Mouse (Mus musculus) CH12.LX (cell line): ENCODE data around the gene Blnk. TPM values are rescaled to one million over a fixed set of nuclear protein-coding genes. Genes with fewer than 3 reads are reported as not detected.

Source experiments
- DNase-seq: peaks from one replicate; pipeline ENCODE4 v3.0.0-alpha.2; 2013; ENCODE audit errors: extremely low read depth
- H3K27ac ChIP-seq: 2 replicates; pipeline ENCODE4 v1.5.1; 2012; ENCODE audit warnings: low read depth, mild to moderate bottlenecking, control low read depth, moderate library complexity; ENCODE audit not compliant: insufficient read depth
- H3K27me3 ChIP-seq: replicated peaks from 2 replicates; pipeline ENCODE3; 2012; ENCODE audit warnings: inconsistent platforms
- H3K36me3 ChIP-seq, 2 experiments: replicated peaks in 1 of 2; 2 replicates each; pipeline versions ENCODE3 to v1.6.1; 2012; ENCODE audit warnings: inconsistent platforms in 1 of 2, low read length in 1 of 2, mild to moderate bottlenecking in 1 of 2, mixed read lengths in 1 of 2, moderate library complexity in 1 of 2; ENCODE audit not compliant: control insufficient read depth in 1 of 2, insufficient read depth in 1 of 2
- H3K4me1 ChIP-seq, 2 experiments: 2 replicates each; pipeline ENCODE4 v1.6.1; 2012; ENCODE audit warnings: inconsistent platforms in 1 of 2, moderate library complexity in 1 of 2; ENCODE audit not compliant: insufficient read depth in 2 of 2, control insufficient read depth in 1 of 2
- H3K4me2 ChIP-seq: 2 replicates; pipeline ENCODE4 v1.6.1; 2012; ENCODE audit warnings: low read depth, mild to moderate bottlenecking, control low read depth; ENCODE audit not compliant: poor library complexity, insufficient read depth, severe bottlenecking
- H3K4me3 ChIP-seq, 3 experiments: fragments of 150-350 bp in 1 of 3; sonication (generic) in 1 of 3; replicated peaks in 1 of 3; 2 replicates each; pipeline versions ENCODE3 to v1.5.1; 2011 to 2012; ENCODE audit warnings: low read depth in 2 of 3, low read length in 2 of 3, mild to moderate bottlenecking in 2 of 3, moderate library complexity in 2 of 3, control low read depth in 1 of 3, improper control_type of control experiment in 1 of 3, inconsistent platforms in 1 of 3, mixed read lengths in 1 of 3; ENCODE audit not compliant: poor library complexity in 1 of 3
- H3K79me2 ChIP-seq: replicated peaks from 2 replicates; pipeline ENCODE4 v1.6.1; 2012; ENCODE audit warnings: mild to moderate bottlenecking, moderate library complexity; ENCODE audit not compliant: control insufficient read depth, poor library complexity, insufficient read depth, severe bottlenecking; ENCODE audit errors: extremely low read depth
- H3K9ac ChIP-seq: 2 replicates; pipeline ENCODE4 v1.6.1; 2012; ENCODE audit warnings: low read depth, mild to moderate bottlenecking, control low read depth, moderate library complexity; ENCODE audit not compliant: insufficient read depth
- H3K9me3 ChIP-seq: replicated peaks from 2 replicates; pipeline ENCODE3; 2012; ENCODE audit warnings: low read length, inconsistent platforms, mixed read lengths
- BHLHE40 ChIP-seq: IDR thresholded peaks from 2 replicates; pipeline ENCODE4 v1.6.1; 2011; ENCODE audit warnings: mild to moderate bottlenecking, low read depth, low read length, improper control_type of control experiment
- CHD1 ChIP-seq: IDR thresholded peaks from 2 replicates; pipeline ENCODE4 v1.6.1; 2012; ENCODE audit warnings: low read depth, low read length, improper control_type of control experiment, inconsistent platforms
- CTCF ChIP-seq, 2 experiments: IDR thresholded peaks in 1 of 2; conservative IDR thresholded peaks in 1 of 2; 2 replicates each; pipeline ENCODE4 v1.5.1; 2011 to 2012; ENCODE audit warnings: low read depth in 2 of 2, low read length in 2 of 2, improper control_type of control experiment in 1 of 2, inconsistent platforms in 1 of 2, mild to moderate bottlenecking in 1 of 2, moderate library complexity in 1 of 2
- ELF1 ChIP-seq: IDR thresholded peaks from 2 replicates; pipeline ENCODE4 v1.6.1; 2014; ENCODE audit warnings: low read depth, mild to moderate bottlenecking, inconsistent platforms, low read length, improper control_type of control experiment
- EP300 ChIP-seq: IDR thresholded peaks from 2 replicates; pipeline ENCODE4 v1.6.1; 2011; ENCODE audit warnings: low read length, improper control_type of control experiment
- ETS1 ChIP-seq: conservative IDR thresholded peaks from 2 replicates; pipeline ENCODE4 v1.6.1; 2012; ENCODE audit warnings: low read depth, mild to moderate bottlenecking, inconsistent platforms, low read length, improper control_type of control experiment, moderate library complexity
- HCFC1 ChIP-seq: IDR thresholded peaks from 2 replicates; pipeline ENCODE4 v1.6.1; 2012; ENCODE audit warnings: low read depth, mild to moderate bottlenecking, inconsistent platforms, low read length, improper control_type of control experiment
- JUN ChIP-seq: IDR thresholded peaks from 2 replicates; pipeline ENCODE4 v1.6.1; 2011; ENCODE audit warnings: low read depth, mild to moderate bottlenecking, low read length, improper control_type of control experiment, moderate library complexity; ENCODE audit not compliant: insufficient read depth
- JUND ChIP-seq: conservative IDR thresholded peaks from 2 replicates; pipeline ENCODE4 v1.6.1; 2011; ENCODE audit warnings: low read depth, low read length, improper control_type of control experiment
- KAT2A ChIP-seq: IDR thresholded peaks from 2 replicates; pipeline ENCODE4 v1.6.1; 2012; ENCODE audit warnings: low read length, improper control_type of control experiment, inconsistent platforms; ENCODE audit not compliant: insufficient replicate concordance
- MAFK ChIP-seq: IDR thresholded peaks from 2 replicates; pipeline ENCODE4 v1.6.1; 2011; ENCODE audit warnings: low read length, improper control_type of control experiment; ENCODE audit not compliant: insufficient replicate concordance
- MXI1 ChIP-seq: IDR thresholded peaks from 2 replicates; pipeline ENCODE4 v1.6.1; 2011; ENCODE audit warnings: mild to moderate bottlenecking, low read depth, low read length, improper control_type of control experiment
- MYC ChIP-seq: IDR thresholded peaks from 2 replicates; pipeline ENCODE4 v1.6.1; 2011; ENCODE audit warnings: low read depth, mild to moderate bottlenecking, improper control_type of control experiment, low read length
- NELFE ChIP-seq: IDR thresholded peaks from 2 replicates; pipeline ENCODE4 v1.6.1; 2011; ENCODE audit warnings: low read depth, low read length, improper control_type of control experiment
- NRF1 ChIP-seq: IDR thresholded peaks from 2 replicates; pipeline ENCODE4 v1.6.1; 2014; ENCODE audit warnings: low read depth, mild to moderate bottlenecking, inconsistent platforms, low read length, improper control_type of control experiment, moderate library complexity
- PAX5 ChIP-seq: IDR thresholded peaks from 2 replicates; pipeline ENCODE4 v1.6.1; 2012; ENCODE audit warnings: low read length, inconsistent platforms, mixed read lengths
- POLR2A ChIP-seq: IDR thresholded peaks from 2 replicates; pipeline ENCODE4 v1.6.1; 2011; ENCODE audit warnings: low read depth, mild to moderate bottlenecking, improper control_type of control experiment, low read length
- RAD21 ChIP-seq: IDR thresholded peaks from 2 replicates; pipeline ENCODE4 v1.6.1; 2011; ENCODE audit warnings: low read depth, mild to moderate bottlenecking, low read length, improper control_type of control experiment, moderate library complexity
- SMC3 ChIP-seq: IDR thresholded peaks from 2 replicates; pipeline ENCODE4 v1.6.1; 2011; ENCODE audit warnings: low read depth, low read length, improper control_type of control experiment
- TBP ChIP-seq: conservative IDR thresholded peaks from 2 replicates; pipeline ENCODE4 v1.6.1; 2011; ENCODE audit warnings: low read depth, low read length, improper control_type of control experiment
- TCF12 ChIP-seq: IDR thresholded peaks from 2 replicates; pipeline ENCODE4 v1.6.1; 2014; ENCODE audit warnings: low read depth, mild to moderate bottlenecking, inconsistent platforms, low read length, improper control_type of control experiment
- USF2 ChIP-seq: conservative IDR thresholded peaks from 2 replicates; pipeline ENCODE4 v1.6.1; 2011; ENCODE audit warnings: low read depth, low read length, improper control_type of control experiment
- dilution Hi-C: fragments of 300-500 bp; cut with MboI; formaldehyde crosslinking; loops from 2 replicates; pipeline ENCODE4 v1.14.3; 2020; ENCODE audit warnings: low sequenced_read_pairs; ENCODE audit not compliant: extremely low pct_unique_long_range_greater_than_20kb, extremely low pct_ligation_motif_present
- in situ Hi-C: fragments of 300-500 bp; cut with MboI; formaldehyde crosslinking; loops from 3 replicates; pipeline ENCODE4 v1.14.3; 2019; ENCODE audit warnings: low sequenced_read_pairs, low pct_ligation_motif_present, low pct_unique_long_range_greater_than_20kb, mixed read lengths
- polyA plus RNA-seq: library from polyadenylated mRNA; unstranded; fragments of >175 nt; gene quantifications from 2 replicates; pipeline ENCODE4 v1.2.1, GENCODE M21; 2012; ENCODE audit warnings: low read depth; ENCODE audit not compliant: insufficient read length
- total RNA-seq, 2 experiments: library from RNA; depleted of rRNA; stranded (reverse); fragments of 300-350 nt in 1 of 2; fragments of >200 nt in 1 of 2; gene quantifications; 2 replicates each; pipeline ENCODE4 v1.2.3; 2012 to 2014

Blnk gene
- total and polyA plus RNA-seq, 3 experiments: 86.8 to 284 (median 101) TPM

DNA sequence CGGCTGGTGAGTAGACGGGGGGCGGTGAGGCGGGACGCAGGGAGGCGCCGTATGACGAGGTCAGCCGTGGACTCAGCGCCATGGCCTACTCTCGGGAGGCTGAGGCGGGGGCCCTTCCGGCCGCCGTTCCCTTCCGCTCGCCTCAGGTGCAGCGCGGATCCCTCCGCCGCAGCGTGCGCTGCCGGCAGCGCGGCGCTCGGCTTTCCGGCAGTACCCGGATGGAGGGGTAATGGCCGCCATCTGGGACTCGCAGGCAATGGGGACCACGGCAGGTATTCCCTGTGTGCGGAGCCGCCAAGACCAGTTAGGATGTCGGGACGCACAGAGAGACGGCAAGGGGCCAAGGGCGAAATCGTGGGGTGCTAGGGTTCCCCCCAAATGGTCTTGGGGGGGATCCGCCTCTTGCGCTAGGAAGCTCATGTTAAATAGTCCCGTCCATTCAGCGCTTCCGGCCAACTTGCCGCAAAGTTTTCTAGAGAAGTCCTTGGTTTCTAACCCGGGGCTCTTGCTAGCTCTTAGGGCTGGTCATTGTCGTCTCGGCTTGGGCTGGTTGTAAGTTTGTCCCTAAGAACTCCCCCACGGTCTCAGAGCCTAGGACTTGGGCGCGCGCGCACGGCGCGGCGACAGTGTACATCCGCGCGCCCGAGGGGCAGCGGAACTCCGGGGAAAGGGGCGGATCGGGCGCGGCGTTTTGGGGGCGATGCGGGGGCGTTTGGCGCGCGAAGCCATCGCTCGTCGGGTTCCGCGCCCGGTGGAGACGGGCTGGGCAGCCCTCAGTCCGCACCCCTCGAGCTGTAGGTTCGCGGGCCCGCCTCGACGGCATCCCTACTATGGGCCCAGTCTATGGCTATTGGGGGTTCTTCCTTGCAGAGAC, 99.6 kb downstream of the Blnk start, which contains the start of gene Zfp518a (continued):
- TF ChIP-seq POLR2A (peak; percentile 87), CHD1 (no peak), MYC (peak; percentile 27; the same call in 1 of the 2 replicates), CTCF (conservative IDR thresholded peaks at IDR 0.05 in 1 of 2, IDR thresholded peaks at IDR 0.05 in 1 of 2; ENCODE audit: low read depth in 2 of 2, low read length in 2 of 2) (no peak), JUND (no peak), NRF1 (peak; percentile 49; the same call in 1 of the 2 replicates), TCF12 (peak; percentile 88), PAX5 (no peak), EP300 (no peak), USF2 (no peak), HCFC1 (peak; percentile 81), BHLHE40 (peak; percentile 59), NELFE (peak; percentile 69), ELF1 (peak; percentile 84), TBP (peak; percentile 58; the same call in 1 of the 2 replicates), JUN (no peak), KAT2A (peak; percentile 89; the same call in 1 of the 2 replicates), RAD21 (no peak), SMC3 (no peak), ETS1 (no peak), MAFK (no peak)

DNA sequence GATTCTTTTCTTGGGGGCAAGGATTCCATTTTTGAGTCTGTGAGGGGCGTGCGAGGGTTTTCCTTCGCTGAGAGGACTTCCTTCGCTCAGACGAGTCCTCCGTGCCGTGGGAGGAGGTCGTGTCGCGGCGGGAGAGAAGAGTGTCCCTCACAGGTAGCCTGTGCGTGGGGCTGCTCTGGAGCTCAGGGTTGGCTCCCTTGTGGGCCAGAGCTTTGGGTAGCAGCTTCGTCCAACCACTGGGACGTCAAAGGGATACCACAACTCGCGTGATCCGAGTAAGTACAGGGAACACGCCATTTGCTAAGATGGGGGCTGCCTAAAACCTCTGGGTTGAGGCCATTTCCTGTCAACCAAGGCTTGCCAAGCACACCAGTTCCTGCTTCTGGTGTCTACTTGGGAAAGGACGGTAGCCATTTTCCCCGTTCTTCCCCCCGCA, 100.2 kb downstream of the Blnk start:
- Histone ChIP-seq H3K27ac (peak overlapping the region; percentile 67), H3K4me3 (peak overlapping the region; percentile 74 to 91 (median 75)), H3K36me3 (peaks cover 0 to 3% of the 10 kb centered on the region in 2 experiments), H3K9ac (peak overlapping the region; percentile 90; the same call in 1 of the 2 replicates), H3K9me3 (no peaks in the 10 kb centered on the region), H3K4me1 (peaks cover 3 to 16% of the 10 kb centered on the region in 2 experiments), H3K27me3 (no peaks in the 10 kb centered on the region), H3K4me2 (no peak overlapping the region), H3K79me2 (peaks cover 2% of the 10 kb centered on the region; the same call in 1 of the 2 replicates)
- in situ Hi-C loops (no loop called here), dilution Hi-C loops (no loop called here)
- DNase-seq: no peak
- TF ChIP-seq MXI1 (0 out of 2 replicates have a peak, but pooled peaks have one; percentile 16), NELFE (no peak)
